Mouse (Mus musculus) naive thymus-derived CD4-positive, alpha-beta T cell, adult 5 months (primary cell): Measurements from ENCODE around the gene Xaf1. TPM values are rescaled to one million over a fixed set of nuclear protein-coding genes. Genes with fewer than 3 reads are reported as not detected.

Experiments
- polyA plus RNA-seq: library from polyadenylated mRNA; unstranded; fragments of 100-300 nt; shearing (Covaris generic); gene quantifications from one replicate; pipeline ENCODE4 v1.2.1, GENCODE M21; 2017

The Xaf1 gene
- 32.4 TPM for polyA plus RNA-seq

GRCm38 (mm10) chr11:72301334-72301733, at the start of gene Xaf1:
Gene Xaf1, plus strand, starts transcription at chr11:72301629.

GRCm38 (mm10) chr11:72266960-72267560, 34.4 kb upstream of the Xaf1 start, which contains the start of gene Slc13a5:
Gene Slc13a5, minus strand, starts transcription at chr11:72267222.

GRCm38 (mm10) chr11:72314151-72314895, 12.9 kb downstream of the Xaf1 start, which contains the start of gene Fbxo39:
Gene Fbxo39, plus strand, starts transcription at chr11:72314444.

GRCm38 (mm10) chr11:72362347-72362741, 60.9 kb downstream of the Xaf1 start, which contains the start of gene Tekt1:
Gene Tekt1, minus strand, starts transcription at chr11:72362442.

Other genes starting within 250 kb of the Xaf1 start
- not detected for gene Pitpnm3, start 165.9 kb upstream of the Xaf1 start, polyA plus RNA-seq
- not detected for gene Gm43951, start 94.8 kb upstream of the Xaf1 start, polyA plus RNA-seq
- 10.4 TPM for gene 4933427D14Rik, start 94.2 kb upstream of the Xaf1 start, polyA plus RNA-seq
- gene Txndc17, start 94.1 kb upstream of the Xaf1 start, polyA plus RNA-seq = 51.1 TPM
- gene Med31, start 86.0 kb upstream of the Xaf1 start, polyA plus RNA-seq = 17.9 TPM
- not detected for gene Slc13a5, start 34.4 kb upstream of the Xaf1 start, polyA plus RNA-seq
- gene Fbxo39, start 12.8 kb downstream of the Xaf1 start, polyA plus RNA-seq = not detected
- not detected for gene Tekt1, start 60.8 kb downstream of the Xaf1 start, polyA plus RNA-seq
- not detected for gene Smtnl2, start 110.1 kb downstream of the Xaf1 start, polyA plus RNA-seq
- not detected for gene Ggt6, start 133.9 kb downstream of the Xaf1 start, polyA plus RNA-seq
- 121 TPM for gene Mybbp1a, start 139.7 kb downstream of the Xaf1 start, polyA plus RNA-seq
- gene Spns2, start 188.3 kb downstream of the Xaf1 start, polyA plus RNA-seq = not detected
- gene Spns3, start 248.9 kb downstream of the Xaf1 start, polyA plus RNA-seq = 0.60 TPM